Mouse (Mus musculus) large intestine, adult 2 months (tissue): ENCODE measurements at regions not wholly inside any gene's neighbourhood (a gene's known extent, or its start where the extent isn't known, plus 50 kb on each side); places are given as distances from the start of the nearest gene placed in this dataset.

ENCODE experiments used
- DNase-seq: peaks from one replicate; pipeline ENCODE4 v3.0.0-alpha.2; 2012; ENCODE audit warnings: low read depth, low spot score
- WGBS: fragments of 180-500 bp; shearing (Covaris S2); methylation state at CpG from one replicate; pipeline ENCODE4 v1.1.7; 2018; 5-methylcytosine and 5-hydroxymethylcytosine counted together

GRCm38 (mm10) chr13:28898900-28899299 is 54.6 kb downstream of the Sox4 start:
- WGBS, result 93% methylated on average over 4 of the region's 4 CpGs
- DNase-seq, result no peak

- DNase-seq, result no peak
- 92% methylated on average over 6 of the region's 6 CpGs for WGBS
Measured at GRCm38 (mm10) chr13:28892896-28893295, 60.6 kb downstream of the Sox4 start.

GRCm38 (mm10) chr13:28887098-28887497 is 66.4 kb downstream of the Sox4 start:
- 33% methylated on average over 13 of the region's 13 CpGs for WGBS

GRCm38 (mm10) chr13:28886691-28887090 is 66.8 kb downstream of the Sox4 start:
- DNase-seq, result no peak
- WGBS, result 39% methylated on average over 11 of the region's 11 CpGs

More at GRCm38 (mm10) chr13:28887098-28887497, 66.4 kb downstream of the Sox4 start:
- no peak for DNase-seq

GRCm38 (mm10) chr13:28885083-28886037 is 68.2 kb downstream of the Sox4 start:
- 2% methylated on average over 30 of the region's 30 CpGs for WGBS
- DNase-seq, result no peak

GRCm38 (mm10) chr13:28884191-28884820 is 69.2 kb downstream of the Sox4 start:
- DNase-seq, result no peak

GRCm38 (mm10) chr13:28883398-28883797 is 70.1 kb downstream of the Sox4 start:
- WGBS, result 51% methylated on average over 8 of the region's 8 CpGs
- no peak for DNase-seq

More at GRCm38 (mm10) chr13:28884191-28884820, 69.2 kb downstream of the Sox4 start:
- 2% methylated on average over 26 of the region's 26 CpGs for WGBS

- no peak for DNase-seq
- 58% methylated on average over 6 of the region's 6 CpGs for WGBS
Measured at GRCm38 (mm10) chr13:28880888-28881287, 72.6 kb downstream of the Sox4 start.

GRCm38 (mm10) chr13:28878692-28879091 is 74.8 kb downstream of the Sox4 start:
- 74% methylated on average over 3 of the region's 3 CpGs for WGBS
- DNase-seq, result no peak

GRCm38 (mm10) chr13:28876771-28877170 is 76.7 kb downstream of the Sox4 start:
- 85% methylated on average over 4 of the region's 4 CpGs for WGBS
- no peak for DNase-seq

GRCm38 (mm10) chr13:28870681-28871080 is 82.8 kb downstream of the Sox4 start:
- no peak for DNase-seq
- WGBS, result 94% methylated on average over 4 of the region's 4 CpGs

GRCm38 (mm10) chr13:28867210-28867609 is 86.3 kb downstream of the Sox4 start:
- WGBS, result 43% methylated on average over 5 of the region's 5 CpGs

GRCm38 (mm10) chr13:28866686-28867085 is 86.8 kb downstream of the Sox4 start:
- DNase-seq, result no peak
- WGBS, result 42% methylated on average over 3 of the region's 3 CpGs

More at GRCm38 (mm10) chr13:28867210-28867609, 86.3 kb downstream of the Sox4 start:
- no peak for DNase-seq

GRCm38 (mm10) chr13:28860601-28861000 is 92.9 kb downstream of the Sox4 start:
- DNase-seq, result no peak
- WGBS, result 77% methylated on average over 2 of the region's 2 CpGs

GRCm38 (mm10) chr13:28859829-28860427 is 93.6 kb downstream of the Sox4 start:
- DNase-seq, result no peak
- 74% methylated on average over 11 of the region's 11 CpGs for WGBS

GRCm38 (mm10) chr13:28858001-28858400 is 95.5 kb downstream of the Sox4 start:
- no peak for DNase-seq
- 68% methylated on average over 6 of the region's 6 CpGs for WGBS

GRCm38 (mm10) chr13:28857201-28857600 is 96.3 kb downstream of the Sox4 start:
- DNase-seq, result no peak

GRCm38 (mm10) chr13:28856472-28856871 is 97.0 kb downstream of the Sox4 start:
- 79% methylated on average over 4 of the region's 4 CpGs for WGBS

More at GRCm38 (mm10) chr13:28857201-28857600, 96.3 kb downstream of the Sox4 start:
- 90% methylated on average over 6 of the region's 6 CpGs for WGBS

GRCm38 (mm10) chr13:28854247-28854646 is 99.3 kb downstream of the Sox4 start:
- 80% methylated on average over 9 of the region's 9 CpGs for WGBS
- no peak for DNase-seq

More at GRCm38 (mm10) chr13:28856472-28856871, 97.0 kb downstream of the Sox4 start:
- DNase-seq, result no peak

GRCm38 (mm10) chr13:28848305-28848704 is 105.2 kb downstream of the Sox4 start:
- 75% methylated on average over 5 of the region's 5 CpGs for WGBS

More at GRCm38 (mm10) chr13:28848305-28848704, 105.2 kb downstream of the Sox4 start:
- no peak for DNase-seq
